Mouse (Mus musculus): ENCODE results near the gene Asphd1. TPM values are rescaled to one million over a fixed set of nuclear protein-coding genes. Genes with fewer than 3 reads are reported as not detected.
A peak's percentile ranks its signal among the peaks of the same experiment; 100 is the strongest.
"Not testable (repeated sequence)": the region's sequence is repeated elsewhere in the genome, so short reads cannot be mapped to it uniquely, and the experiment has no call there.

Gene Asphd1
- polyA plus RNA-seq, 1 experiment from 2014 or later = not detected

DNA sequence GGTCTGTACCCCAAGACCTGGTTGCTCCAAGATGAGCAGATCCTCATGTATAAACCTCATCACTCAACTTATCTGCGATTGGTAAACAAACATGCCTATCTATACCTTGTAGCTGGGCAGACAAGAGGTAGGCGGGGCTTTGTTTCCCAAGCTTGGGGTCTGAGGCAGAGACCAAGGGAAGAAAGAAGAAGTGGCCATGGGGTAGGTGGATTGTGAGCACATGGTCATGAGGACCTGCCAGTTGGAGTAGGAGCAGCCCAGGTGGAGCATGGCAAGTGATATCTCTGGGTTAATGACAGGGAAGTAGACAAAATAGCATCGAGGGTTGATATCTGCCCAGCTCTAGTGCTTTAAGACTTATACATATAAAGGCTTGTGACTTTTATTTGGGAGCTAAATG is 34.5 kb downstream of the Asphd1 start:
- no peak for ATAC-seq (replicated peaks; ENCODE audit: low FRiP score, low read depth)
- WGBS = 93% methylated on average over 3 of the region's 3 CpGs

GRCm38 (mm10) chr7:126905590-126905989 is 43.8 kb downstream of the Asphd1 start:
- no peaks in the 10 kb centered on the region for H3K4me1 ChIP-seq (replicated peaks; ENCODE audit: insufficient read depth, low read length)
- H3K4me2 ChIP-seq (ENCODE audit: low read length) = no peak overlapping the region
- WGBS = 76% methylated on average over 3 of the region's 3 CpGs
- TF ChIP-seq CTCF (IDR thresholded peaks at IDR 0.05; ENCODE audit: low read depth) = no peak
- no peak overlapping the region for H3K9ac ChIP-seq (ENCODE audit: low read depth, low read length)
- H3K9me3 ChIP-seq (replicated peaks; ENCODE audit: low read length) = no peaks in the 10 kb centered on the region
- H3K4me3 ChIP-seq (replicated peaks; ENCODE audit: low read depth, low read length) = no peak overlapping the region
- H3K27me3 ChIP-seq (ENCODE audit: insufficient read depth, low read length) = no peaks in the 10 kb centered on the region
- no peak overlapping the region for H3K27ac ChIP-seq
- ATAC-seq (replicated peaks; ENCODE audit: low FRiP score, low read depth) (no peak), DNase-seq (ENCODE audit: low spot score) (no peak)
- no peaks in the 10 kb centered on the region for H3K36me3 ChIP-seq (ENCODE audit: insufficient read depth, low read length)

More for the DNA sequence above, 34.5 kb downstream of the Asphd1 start:
- no peaks in the 10 kb centered on the region for H3K36me3 ChIP-seq (ENCODE audit: insufficient read depth, low read length)
- H3K4me3 ChIP-seq (replicated peaks; ENCODE audit: low read depth, low read length) = no peak overlapping the region
- no peak overlapping the region for H3K4me2 ChIP-seq (ENCODE audit: low read length)
- H3K9me3 ChIP-seq (replicated peaks; ENCODE audit: low read length) = no peaks in the 10 kb centered on the region
- no peaks in the 10 kb centered on the region for H3K4me1 ChIP-seq (replicated peaks; ENCODE audit: insufficient read depth, low read length)
- no peak overlapping the region for H3K27ac ChIP-seq
- no peaks in the 10 kb centered on the region for H3K27me3 ChIP-seq (ENCODE audit: insufficient read depth, low read length)
- no peak for TF ChIP-seq CTCF (IDR thresholded peaks at IDR 0.05; ENCODE audit: low read depth)
- no peak overlapping the region for H3K9ac ChIP-seq (ENCODE audit: low read depth, low read length)
- DNase-seq (ENCODE audit: low spot score) = no peak

- 90% methylated on average over 7 of the region's 9 CpGs for WGBS
- ATAC-seq (replicated peaks; ENCODE audit: low FRiP score, low read depth); H3K9me3 ChIP-seq (replicated peaks; ENCODE audit: low read length): not testable (repeated sequence)
These were observed 49.6 kb downstream of the Asphd1 start for GRCm38 (mm10) chr7:126899781-126900180.

DNA sequence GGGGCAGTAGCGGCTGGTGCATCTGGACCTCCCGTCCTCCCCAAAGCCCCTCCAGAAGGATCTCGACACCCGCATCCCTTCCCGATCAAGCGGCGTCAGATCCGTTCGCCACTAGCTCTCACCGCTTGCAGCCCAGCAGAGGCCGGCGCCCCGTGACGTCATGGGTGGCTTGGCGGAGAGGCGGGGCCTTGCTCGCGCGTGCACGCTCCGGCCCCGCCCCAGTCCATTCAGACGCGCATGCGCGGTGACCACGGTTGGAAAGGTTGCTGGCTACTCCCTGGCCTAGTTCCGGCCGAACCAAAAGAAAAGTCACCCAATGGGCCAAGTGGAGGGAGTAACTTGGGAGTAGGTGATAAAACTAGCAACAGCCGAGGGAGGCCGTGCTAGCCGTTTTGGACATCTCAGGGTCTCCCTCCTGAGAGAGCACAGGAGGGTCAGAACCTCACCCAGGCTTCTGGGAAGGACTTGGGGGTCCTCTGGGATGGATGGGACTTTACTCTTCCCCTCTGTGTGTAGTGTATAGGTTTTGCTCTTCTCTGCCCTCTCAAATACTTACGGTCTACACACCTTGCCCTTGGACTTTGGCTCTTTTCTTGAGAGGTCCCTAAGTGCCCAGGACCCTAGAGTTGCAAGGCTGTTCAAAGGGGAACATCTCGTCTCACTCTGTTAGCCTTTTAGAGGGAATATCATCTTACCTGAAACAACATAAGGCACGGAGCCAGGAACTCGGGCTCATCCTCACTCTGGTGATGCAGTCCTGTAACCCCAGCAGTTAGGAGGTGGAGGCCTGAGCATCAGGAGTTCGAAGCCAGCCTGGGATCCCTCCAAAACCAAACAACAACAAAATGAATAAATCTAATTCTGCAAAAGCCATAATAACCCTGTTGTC is 51.0 kb downstream of the Asphd1 start:
- H3K4me2 ChIP-seq (ENCODE audit: low read length) = peak overlapping the region; percentile 83
- H3K9me3 ChIP-seq (replicated peaks; ENCODE audit: low read length) = no peaks in the 10 kb centered on the region
- H3K27ac ChIP-seq = peak overlapping the region; percentile 71
- H3K36me3 ChIP-seq (ENCODE audit: insufficient read depth, low read length) = no peaks in the 10 kb centered on the region
- TF ChIP-seq CTCF (IDR thresholded peaks at IDR 0.05; ENCODE audit: low read depth) = no peak
- ATAC-seq (replicated peaks; ENCODE audit: low FRiP score, low read depth) = peak; percentile 96
- no peaks in the 10 kb centered on the region for H3K27me3 ChIP-seq (ENCODE audit: insufficient read depth, low read length)
- H3K4me1 ChIP-seq (replicated peaks; ENCODE audit: insufficient read depth, low read length) = peaks cover 8% of the 10 kb centered on the region; the same call in 1 of the 2 replicates
- H3K4me3 ChIP-seq (replicated peaks; ENCODE audit: low read depth, low read length) = peak overlapping the region; percentile 65
- WGBS = 8% methylated on average over 37 of the region's 37 CpGs
- H3K9ac ChIP-seq (ENCODE audit: low read depth, low read length) = peak overlapping the region; percentile 79
- DNase-seq (ENCODE audit: low spot score) = peak; percentile 97

More at GRCm38 (mm10) chr7:126899781-126900180, 49.6 kb downstream of the Asphd1 start:
- DNase-seq (ENCODE audit: low spot score); H3K9ac ChIP-seq (ENCODE audit: low read depth, low read length); H3K4me1 ChIP-seq (replicated peaks; ENCODE audit: insufficient read depth, low read length); H3K27ac ChIP-seq; H3K27me3 ChIP-seq (ENCODE audit: insufficient read depth, low read length); H3K36me3 ChIP-seq (ENCODE audit: insufficient read depth, low read length); H3K4me2 ChIP-seq (ENCODE audit: low read length); H3K4me3 ChIP-seq (replicated peaks; ENCODE audit: low read depth, low read length): not testable (repeated sequence)

GRCm38 (mm10) chr7:126897390-126898101 is 51.8 kb downstream of the Asphd1 start:
- ATAC-seq (replicated peaks; ENCODE audit: low FRiP score, low read depth) = no peak
- no peaks in the 10 kb centered on the region for H3K36me3 ChIP-seq (ENCODE audit: insufficient read depth, low read length)
- peak overlapping the region; percentile 83 for H3K4me2 ChIP-seq (ENCODE audit: low read length)
- TF ChIP-seq CTCF (IDR thresholded peaks at IDR 0.05; ENCODE audit: low read depth) = no peak
- peaks cover 8% of the 10 kb centered on the region; the same call in 1 of the 2 replicates for H3K4me1 ChIP-seq (replicated peaks; ENCODE audit: insufficient read depth, low read length)
- peak; percentile 36 for DNase-seq (ENCODE audit: low spot score)
- peak overlapping the region; percentile 65 for H3K4me3 ChIP-seq (replicated peaks; ENCODE audit: low read depth, low read length)
- H3K27ac ChIP-seq = peak overlapping the region; percentile 71
- 17% methylated on average over 16 of the region's 16 CpGs for WGBS
- no peaks in the 10 kb centered on the region for H3K27me3 ChIP-seq (ENCODE audit: insufficient read depth, low read length)
- no peaks in the 10 kb centered on the region for H3K9me3 ChIP-seq (replicated peaks; ENCODE audit: low read length)
- H3K9ac ChIP-seq (ENCODE audit: low read depth, low read length) = peak overlapping the region; percentile 79

GRCm38 (mm10) chr7:126896912-126897311 is 52.5 kb downstream of the Asphd1 start:
- H3K9me3 ChIP-seq (replicated peaks; ENCODE audit: low read length) = no peaks in the 10 kb centered on the region
- ATAC-seq (replicated peaks; ENCODE audit: low FRiP score, low read depth) (no peak), DNase-seq (ENCODE audit: low spot score) (no peak)
- H3K27me3 ChIP-seq (ENCODE audit: insufficient read depth, low read length) = no peaks in the 10 kb centered on the region
- TF ChIP-seq CTCF (IDR thresholded peaks at IDR 0.05; ENCODE audit: low read depth) = no peak
- no peak overlapping the region for H3K27ac ChIP-seq
- H3K4me1 ChIP-seq (replicated peaks; ENCODE audit: insufficient read depth, low read length) = peaks cover 8% of the 10 kb centered on the region; the same call in 1 of the 2 replicates
- 85% methylated on average over 5 of the region's 5 CpGs for WGBS
- H3K4me3 ChIP-seq (replicated peaks; ENCODE audit: low read depth, low read length) = no peak overlapping the region
- no peaks in the 10 kb centered on the region for H3K36me3 ChIP-seq (ENCODE audit: insufficient read depth, low read length)
- H3K4me2 ChIP-seq (ENCODE audit: low read length) = peak overlapping the region; percentile 83; the same call in 1 of the 2 replicates
- 0 out of 2 replicates have a peak overlapping the region, but pooled peaks have one; percentile 27 for H3K9ac ChIP-seq (ENCODE audit: low read depth, low read length)

Other genes with a start within 250 kb of the Asphd1 start
- gene Coro1a, start 241.8 kb downstream of the Asphd1 start, polyA plus RNA-seq (2015; fragmentation: Nextera tagmentation; extraction: Ambion mirVana) = 13.1 and 14.6 TPM in 2 replicates
- gene Mapk3, start 190.0 kb downstream of the Asphd1 start, polyA plus RNA-seq (2015; fragmentation: Nextera tagmentation; extraction: Ambion mirVana) = 63.0 and 66.1 TPM in 2 replicates
- gene Gdpd3, start 183.2 kb downstream of the Asphd1 start, polyA plus RNA-seq (2015; fragmentation: Nextera tagmentation; extraction: Ambion mirVana) = 3.7 and 6.4 TPM in 2 replicates
- 158 and 188 TPM in 2 replicates for gene Ypel3, start 172.6 kb downstream of the Asphd1 start, polyA plus RNA-seq (2015; fragmentation: Nextera tagmentation; extraction: Ambion mirVana)
- gene Tbx6, start 168.1 kb downstream of the Asphd1 start, polyA plus RNA-seq (2015; fragmentation: Nextera tagmentation; extraction: Ambion mirVana) = 0.21 and 0.26 TPM in 2 replicates
- gene Ppp4c, start 157.1 kb downstream of the Asphd1 start, polyA plus RNA-seq (2015; fragmentation: Nextera tagmentation; extraction: Ambion mirVana) = 189 and 192 TPM in 2 replicates
- gene Fam57b, start 151.9 kb downstream of the Asphd1 start, polyA plus RNA-seq (2015; fragmentation: Nextera tagmentation; extraction: Ambion mirVana) = 0.11 and 0.14 TPM in 2 replicates
- gene 4930451I11Rik, start 117.9 kb downstream of the Asphd1 start, polyA plus RNA-seq (2015; fragmentation: Nextera tagmentation; extraction: Ambion mirVana) = 0.37 TPM in 1 of 2 replicates, not detected in the other
- gene Doc2a, start 102.2 kb downstream of the Asphd1 start, polyA plus RNA-seq (2015; fragmentation: Nextera tagmentation; extraction: Ambion mirVana) = 7.6 and 7.7 TPM in 2 replicates
- gene Hirip3, start 87.6 kb downstream of the Asphd1 start, polyA plus RNA-seq (2015; fragmentation: Nextera tagmentation; extraction: Ambion mirVana) = 16.3 and 20.5 TPM in 2 replicates
- gene Ino80e, start 87.2 kb downstream of the Asphd1 start, polyA plus RNA-seq (2015; fragmentation: Nextera tagmentation; extraction: Ambion mirVana) = 67.1 and 68.7 TPM in 2 replicates
- 26.2 and 30.0 TPM in 2 replicates for gene Taok2, start 64.9 kb downstream of the Asphd1 start, polyA plus RNA-seq (2015; fragmentation: Nextera tagmentation; extraction: Ambion mirVana)
- 48.6 and 51.9 TPM in 2 replicates for gene Tmem219, start 26.7 kb downstream of the Asphd1 start, polyA plus RNA-seq (2015; fragmentation: Nextera tagmentation; extraction: Ambion mirVana)
- gene Kctd13, start 20.7 kb downstream of the Asphd1 start, polyA plus RNA-seq (2015; fragmentation: Nextera tagmentation; extraction: Ambion mirVana) = 15.7 and 17.3 TPM in 2 replicates
- 1.2 and 1.7 TPM in 2 replicates for gene Sez6l2, start 981 bp upstream of the Asphd1 start, polyA plus RNA-seq (2015; fragmentation: Nextera tagmentation; extraction: Ambion mirVana)
- 118 and 120 TPM in 2 replicates for gene Cdipt, start 26.3 kb upstream of the Asphd1 start, polyA plus RNA-seq (2015; fragmentation: Nextera tagmentation; extraction: Ambion mirVana)
- 1.6 and 2.8 TPM in 2 replicates for gene Cdiptos, start 26.5 kb upstream of the Asphd1 start, polyA plus RNA-seq (2015; fragmentation: Nextera tagmentation; extraction: Ambion mirVana)
- 27.5 and 28.9 TPM in 2 replicates for gene Mvp, start 65.0 kb upstream of the Asphd1 start, polyA plus RNA-seq (2015; fragmentation: Nextera tagmentation; extraction: Ambion mirVana)
- 0.21 and 0.65 TPM in 2 replicates for gene Pagr1b, start 66.9 kb upstream of the Asphd1 start, polyA plus RNA-seq (2015; fragmentation: Nextera tagmentation; extraction: Ambion mirVana)
- 19.4 and 25.0 TPM in 2 replicates for gene Pagr1a, start 67.8 kb upstream of the Asphd1 start, polyA plus RNA-seq (2015; fragmentation: Nextera tagmentation; extraction: Ambion mirVana)
- gene Gm42742, start 71.5 kb upstream of the Asphd1 start, polyA plus RNA-seq (2015; fragmentation: Nextera tagmentation; extraction: Ambion mirVana) = 44.2 and 53.8 TPM in 2 replicates
- 2.5 and 2.7 TPM in 2 replicates for gene Prrt2, start 71.6 kb upstream of the Asphd1 start, polyA plus RNA-seq (2015; fragmentation: Nextera tagmentation; extraction: Ambion mirVana)
- gene Maz, start 77.5 kb upstream of the Asphd1 start, polyA plus RNA-seq (2015; fragmentation: Nextera tagmentation; extraction: Ambion mirVana) = 50.3 and 58.7 TPM in 2 replicates
- gene Kif22, start 92.9 kb upstream of the Asphd1 start, polyA plus RNA-seq (2015; fragmentation: Nextera tagmentation; extraction: Ambion mirVana) = 51.7 and 57.2 TPM in 2 replicates
- not detected in 2 replicates for gene Zg16, start 137.7 kb upstream of the Asphd1 start, polyA plus RNA-seq (2015; fragmentation: Nextera tagmentation; extraction: Ambion mirVana)
- 4.0 and 4.3 TPM in 2 replicates for gene AI467606, start 141.8 kb upstream of the Asphd1 start, polyA plus RNA-seq (2015; fragmentation: Nextera tagmentation; extraction: Ambion mirVana)
- gene Qprt, start 172.6 kb upstream of the Asphd1 start, polyA plus RNA-seq (2015; fragmentation: Nextera tagmentation; extraction: Ambion mirVana) = 37.4 and 43.7 TPM in 2 replicates
- gene Spn, start 188.2 kb upstream of the Asphd1 start, polyA plus RNA-seq (2015; fragmentation: Nextera tagmentation; extraction: Ambion mirVana) = 0.28 and 0.33 TPM in 2 replicates
- gene Cd2bp2, start 246.5 kb upstream of the Asphd1 start, polyA plus RNA-seq (2015; fragmentation: Nextera tagmentation; extraction: Ambion mirVana) = 42.8 and 47.7 TPM in 2 replicates

All from kidney, postnatal 0 days (tissue).